Mouse (Mus musculus) liver, embryonic 14.5 days (tissue): ENCODE measurements around the gene Tas1r1.

Experiments used
- CTCF ChIP-seq: IDR thresholded peaks from 2 replicates; pipeline ENCODE4 v1.5.1; 2016; ENCODE audit warnings: antibody characterized with exemption, low read depth, control low read depth
- EP300 ChIP-seq: IDR thresholded peaks from 2 replicates; pipeline ENCODE4 v1.6.1; 2016; ENCODE audit warnings: antibody characterized with exemption, low read depth

DNA sequence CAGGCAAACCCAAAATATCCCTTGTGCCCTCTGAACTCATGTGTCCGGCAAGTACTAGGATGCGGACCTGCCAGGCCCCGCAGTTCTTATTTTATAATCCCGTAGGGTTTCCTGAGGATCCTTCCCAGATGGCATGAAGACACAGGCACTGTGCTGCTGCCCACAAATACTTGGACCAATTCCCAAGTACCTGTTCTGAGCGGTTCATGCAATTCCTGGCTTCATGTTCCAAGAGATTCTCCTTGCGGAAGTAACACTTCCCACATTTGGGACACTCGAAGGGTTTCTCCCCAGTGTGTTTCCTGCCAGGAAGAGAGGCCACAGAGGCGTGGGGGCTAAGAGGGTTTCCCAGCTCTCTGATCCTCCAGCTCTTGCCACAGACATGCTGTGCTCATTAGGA lies 15.9 kb downstream of the Tas1r1 start:
- TF ChIP-seq CTCF (no peak), EP300 (no peak)
